Mouse (Mus musculus): Measurements from ENCODE around the gene Rnaset2b. TPM values are rescaled to one million over a fixed set of nuclear protein-coding genes. Genes with fewer than 3 reads are reported as not detected.
A peak's percentile ranks its signal among the peaks of the same experiment; 100 is the strongest.
"Not testable (repeated sequence)": the region's sequence is repeated elsewhere in the genome, so short reads cannot be mapped to it uniquely, and the experiment has no call there.

Gene Rnaset2b
- 74.7 and 79.9 TPM in 2 replicates for polyA plus RNA-seq (2011; ENCODE audit: insufficient read depth, insufficient read length, low read depth, missing spikeins)

DNA sequence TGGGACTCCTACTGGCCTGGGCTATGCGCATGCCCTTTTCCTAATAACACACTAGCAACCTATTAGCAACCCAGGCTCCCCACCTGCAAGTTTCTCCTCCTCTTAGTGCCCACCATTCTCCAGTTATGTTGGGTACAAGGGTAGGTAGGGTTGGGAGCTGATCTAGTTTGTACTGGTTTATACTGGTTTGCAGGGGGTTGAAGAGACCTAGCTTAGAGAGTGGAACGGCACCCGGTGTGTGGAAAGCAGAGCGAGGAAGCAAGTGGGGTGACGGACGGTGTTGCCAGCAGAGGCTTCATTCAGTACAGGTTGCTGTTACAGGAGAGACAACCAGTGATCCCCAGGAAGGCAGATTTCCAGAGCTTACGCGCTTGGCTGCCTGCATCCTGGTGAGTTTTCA lies at the start of gene Rnaset2b:
Gene Rnaset2b, plus strand, starts transcription at position 301 of the 400 bp plus-strand sequence.
- H3K27me3 ChIP-seq (ENCODE audit: control insufficient read depth, insufficient read depth, low read length, poor library complexity, severe bottlenecking); H3K9ac ChIP-seq (ENCODE audit: low read depth, poor library complexity, severe bottlenecking); H3K4me3 ChIP-seq (ENCODE audit: low read depth, low read length); H3K9me3 ChIP-seq (replicated peaks; ENCODE audit: control insufficient read depth, insufficient read depth, low read length, poor library complexity, severe bottlenecking); H3K4me1 ChIP-seq (ENCODE audit: control insufficient read depth, insufficient read depth, low read length); H3K36me3 ChIP-seq (ENCODE audit: control insufficient read depth, insufficient read depth, low read length, poor library complexity, severe bottlenecking); H3K27ac ChIP-seq (ENCODE audit: insufficient read depth, low read length): not testable (repeated sequence)

DNA sequence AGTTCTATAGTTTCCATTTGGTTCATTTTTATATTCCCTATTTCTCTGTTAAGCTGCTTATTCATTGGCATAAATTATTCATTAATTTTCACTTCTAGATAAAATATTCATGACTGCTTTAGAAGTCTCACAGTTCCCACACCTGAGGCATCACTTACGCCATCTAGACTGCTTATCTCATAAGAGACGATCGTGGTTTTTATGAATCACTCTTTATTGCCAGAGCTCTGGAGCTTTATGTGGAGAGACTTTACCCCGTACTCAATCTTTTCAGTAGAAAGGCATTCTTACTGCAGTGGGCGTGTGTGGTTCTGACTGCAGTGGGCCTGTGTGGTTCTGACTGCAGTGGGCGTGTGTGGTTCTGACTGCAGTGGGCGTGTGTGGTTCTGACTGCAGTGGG lies 38.8 kb upstream of the Rnaset2b start:
- not testable (repeated sequence) for H3K4me1 ChIP-seq (ENCODE audit: control insufficient read depth, insufficient read depth, low read length); H3K27me3 ChIP-seq (ENCODE audit: control insufficient read depth, insufficient read depth, low read length, poor library complexity, severe bottlenecking); H3K9ac ChIP-seq (ENCODE audit: low read depth, poor library complexity, severe bottlenecking); H3K27ac ChIP-seq (ENCODE audit: insufficient read depth, low read length); H3K36me3 ChIP-seq (ENCODE audit: control insufficient read depth, insufficient read depth, low read length, poor library complexity, severe bottlenecking); H3K9me3 ChIP-seq (replicated peaks; ENCODE audit: control insufficient read depth, insufficient read depth, low read length, poor library complexity, severe bottlenecking); H3K4me3 ChIP-seq (ENCODE audit: low read depth, low read length)

DNA sequence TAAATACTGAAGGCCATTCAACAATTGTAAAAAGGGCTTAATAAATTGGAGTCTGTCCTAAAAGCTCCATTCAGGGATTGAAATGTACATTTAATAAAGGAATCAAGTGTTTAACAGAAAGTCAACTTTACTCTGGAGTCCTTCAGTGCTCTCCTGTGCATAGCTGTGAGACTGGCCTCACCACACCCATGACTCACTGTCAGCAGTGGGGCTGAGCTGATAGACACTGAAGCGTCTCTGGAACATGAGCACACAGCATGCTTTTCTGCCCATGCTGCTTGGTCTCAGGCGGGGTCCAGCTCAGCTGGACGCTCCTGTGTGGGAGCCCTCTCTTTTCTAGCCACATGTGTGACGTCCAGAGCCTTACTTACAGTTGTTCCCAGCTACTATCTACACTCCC lies 27.9 kb upstream of the Rnaset2b start:
- not testable (repeated sequence) for H3K9ac ChIP-seq (ENCODE audit: low read depth, poor library complexity, severe bottlenecking); H3K4me3 ChIP-seq (ENCODE audit: low read depth, low read length); H3K4me1 ChIP-seq (ENCODE audit: control insufficient read depth, insufficient read depth, low read length); H3K27ac ChIP-seq (ENCODE audit: insufficient read depth, low read length); H3K9me3 ChIP-seq (replicated peaks; ENCODE audit: control insufficient read depth, insufficient read depth, low read length, poor library complexity, severe bottlenecking); H3K27me3 ChIP-seq (ENCODE audit: control insufficient read depth, insufficient read depth, low read length, poor library complexity, severe bottlenecking); H3K36me3 ChIP-seq (ENCODE audit: control insufficient read depth, insufficient read depth, low read length, poor library complexity, severe bottlenecking)

DNA sequence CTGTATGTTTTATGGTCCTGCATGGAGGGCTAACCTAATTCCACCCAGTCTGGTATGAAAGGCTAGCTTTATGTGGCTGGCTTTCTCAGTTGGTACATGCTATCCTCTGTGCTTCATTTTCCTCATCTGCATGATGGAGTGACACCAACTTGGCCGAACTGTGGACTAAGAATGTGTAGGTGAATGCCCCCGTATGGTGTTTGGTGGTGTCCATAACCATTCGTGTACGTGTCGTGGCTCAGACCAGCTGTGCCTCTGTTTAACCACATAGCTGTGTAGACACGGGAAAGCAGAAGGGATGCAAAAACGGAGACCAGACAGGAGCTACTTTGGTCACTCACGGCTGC lies 22.8 kb upstream of the Rnaset2b start:
- not testable (repeated sequence) for H3K4me3 ChIP-seq (ENCODE audit: low read depth, low read length); H3K9me3 ChIP-seq (replicated peaks; ENCODE audit: control insufficient read depth, insufficient read depth, low read length, poor library complexity, severe bottlenecking); H3K4me1 ChIP-seq (ENCODE audit: control insufficient read depth, insufficient read depth, low read length)

GRCm38 (mm10) chr17:6947984-6948768 lies 22.3 kb upstream of the Rnaset2b start, which contains the start of gene Rsph3b:
Rsph3b (minus strand) TSS chr17:6948682.
- not testable (repeated sequence) for H3K4me1 ChIP-seq (ENCODE audit: control insufficient read depth, insufficient read depth, low read length); H3K9me3 ChIP-seq (replicated peaks; ENCODE audit: control insufficient read depth, insufficient read depth, low read length, poor library complexity, severe bottlenecking); H3K36me3 ChIP-seq (ENCODE audit: control insufficient read depth, insufficient read depth, low read length, poor library complexity, severe bottlenecking); H3K27me3 ChIP-seq (ENCODE audit: control insufficient read depth, insufficient read depth, low read length, poor library complexity, severe bottlenecking)
- Histone ChIP-seq H3K27ac (ENCODE audit: insufficient read depth, low read length) (peak within 1 kb of the TSS; percentile 54), H3K9ac (ENCODE audit: low read depth, poor library complexity, severe bottlenecking) (peak within 1 kb of the TSS; percentile 69), H3K4me3 (ENCODE audit: low read depth, low read length) (peak within 1 kb of the TSS; percentile 80)

More for the DNA sequence above, 22.8 kb upstream of the Rnaset2b start:
- H3K27me3 ChIP-seq (ENCODE audit: control insufficient read depth, insufficient read depth, low read length, poor library complexity, severe bottlenecking); H3K36me3 ChIP-seq (ENCODE audit: control insufficient read depth, insufficient read depth, low read length, poor library complexity, severe bottlenecking); H3K9ac ChIP-seq (ENCODE audit: low read depth, poor library complexity, severe bottlenecking); H3K27ac ChIP-seq (ENCODE audit: insufficient read depth, low read length): not testable (repeated sequence)

DNA sequence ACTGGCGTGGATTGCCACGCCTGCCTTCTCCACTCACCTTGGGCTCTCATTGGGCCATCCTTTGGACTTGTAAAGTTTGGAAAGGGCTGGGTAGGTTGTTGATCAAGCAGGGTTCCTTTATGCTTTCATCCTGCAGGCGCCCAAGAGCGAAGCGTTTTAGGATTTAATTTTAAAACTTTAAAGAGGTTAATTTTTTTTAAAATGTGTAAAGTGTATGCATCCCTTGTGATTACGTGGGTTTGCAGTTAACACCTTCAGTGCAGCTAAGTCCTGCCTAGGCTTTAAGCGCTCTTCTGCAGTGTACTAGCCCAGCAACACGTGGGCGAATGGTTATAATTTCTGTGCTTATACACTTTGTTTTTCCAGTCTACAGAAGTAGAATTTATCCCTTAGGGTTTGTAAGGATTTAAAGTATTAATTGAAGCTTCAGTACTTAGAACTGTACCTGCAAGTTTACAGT lies 21.6 kb upstream of the Rnaset2b start:
- Histone ChIP-seq H3K27ac (ENCODE audit: insufficient read depth, low read length) (peak overlapping the region; percentile 54), H3K4me3 (ENCODE audit: low read depth, low read length) (peak overlapping the region; percentile 80), H3K9ac (ENCODE audit: low read depth, poor library complexity, severe bottlenecking) (peak overlapping the region; percentile 69)
- not testable (repeated sequence) for H3K27me3 ChIP-seq (ENCODE audit: control insufficient read depth, insufficient read depth, low read length, poor library complexity, severe bottlenecking); H3K36me3 ChIP-seq (ENCODE audit: control insufficient read depth, insufficient read depth, low read length, poor library complexity, severe bottlenecking); H3K4me1 ChIP-seq (ENCODE audit: control insufficient read depth, insufficient read depth, low read length); H3K9me3 ChIP-seq (replicated peaks; ENCODE audit: control insufficient read depth, insufficient read depth, low read length, poor library complexity, severe bottlenecking)

DNA sequence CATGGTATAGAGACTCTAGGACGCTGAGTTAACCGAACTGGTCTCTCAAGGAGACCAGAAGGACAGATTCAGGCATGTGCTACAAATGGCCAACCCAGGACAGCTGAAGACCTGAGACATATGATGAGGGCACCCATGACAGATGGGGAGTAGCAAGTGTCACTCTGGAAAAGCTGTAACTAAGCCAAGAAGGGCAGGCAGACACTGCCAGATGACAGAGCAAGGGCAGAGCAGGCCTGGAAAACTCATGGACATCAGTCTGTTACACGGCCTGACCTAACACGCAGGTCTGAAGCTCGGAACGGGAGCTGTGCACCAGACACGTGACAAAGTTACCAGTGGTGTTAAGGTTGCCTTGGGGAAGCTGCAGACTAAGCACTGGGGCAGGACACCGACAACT lies 11.6 kb upstream of the Rnaset2b start:
- not testable (repeated sequence) for H3K27me3 ChIP-seq (ENCODE audit: control insufficient read depth, insufficient read depth, low read length, poor library complexity, severe bottlenecking); H3K4me1 ChIP-seq (ENCODE audit: control insufficient read depth, insufficient read depth, low read length); H3K36me3 ChIP-seq (ENCODE audit: control insufficient read depth, insufficient read depth, low read length, poor library complexity, severe bottlenecking); H3K4me3 ChIP-seq (ENCODE audit: low read depth, low read length); H3K27ac ChIP-seq (ENCODE audit: insufficient read depth, low read length); H3K9ac ChIP-seq (ENCODE audit: low read depth, poor library complexity, severe bottlenecking); H3K9me3 ChIP-seq (replicated peaks; ENCODE audit: control insufficient read depth, insufficient read depth, low read length, poor library complexity, severe bottlenecking)

DNA sequence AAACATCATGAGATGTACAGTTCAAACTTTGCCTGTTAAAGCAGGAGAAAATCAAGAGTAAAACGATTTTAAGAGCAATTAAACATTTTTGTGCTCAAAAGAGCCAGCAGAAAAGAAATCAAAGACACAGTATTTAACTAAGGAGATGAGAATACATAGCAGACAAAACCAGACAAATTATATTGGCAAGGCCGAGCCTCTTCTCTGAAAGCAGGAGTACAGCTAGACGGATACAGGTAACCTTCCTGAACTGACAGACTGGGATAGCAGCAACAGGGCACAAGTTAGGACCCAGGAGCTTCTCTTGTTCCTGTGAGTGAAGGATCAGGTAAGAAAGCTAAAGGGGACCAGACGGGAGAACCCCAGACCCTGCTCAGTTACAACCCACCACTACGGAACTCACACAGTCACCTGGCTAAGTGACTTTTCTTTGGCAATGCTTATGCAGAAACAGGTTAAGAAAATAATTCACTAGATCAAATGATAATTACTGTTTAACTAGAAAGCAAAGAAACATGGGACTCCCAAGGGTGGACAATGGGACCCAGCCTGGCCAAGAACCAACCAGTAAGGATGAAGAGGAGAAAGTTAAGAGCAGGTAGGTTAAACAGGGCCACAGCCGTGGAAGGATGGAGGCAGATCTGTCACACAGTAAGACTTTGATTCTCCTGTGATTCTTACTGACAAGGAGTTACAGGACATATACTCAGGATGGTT lies 10.7 kb upstream of the Rnaset2b start:
- not testable (repeated sequence) for H3K27me3 ChIP-seq (ENCODE audit: control insufficient read depth, insufficient read depth, low read length, poor library complexity, severe bottlenecking); H3K27ac ChIP-seq (ENCODE audit: insufficient read depth, low read length); H3K36me3 ChIP-seq (ENCODE audit: control insufficient read depth, insufficient read depth, low read length, poor library complexity, severe bottlenecking); H3K4me1 ChIP-seq (ENCODE audit: control insufficient read depth, insufficient read depth, low read length); H3K9me3 ChIP-seq (replicated peaks; ENCODE audit: control insufficient read depth, insufficient read depth, low read length, poor library complexity, severe bottlenecking)
- peak overlapping the region; percentile 99 for H3K9ac ChIP-seq (ENCODE audit: low read depth, poor library complexity, severe bottlenecking)
- H3K4me3 ChIP-seq (ENCODE audit: low read depth, low read length), result peak overlapping the region; percentile 58

DNA sequence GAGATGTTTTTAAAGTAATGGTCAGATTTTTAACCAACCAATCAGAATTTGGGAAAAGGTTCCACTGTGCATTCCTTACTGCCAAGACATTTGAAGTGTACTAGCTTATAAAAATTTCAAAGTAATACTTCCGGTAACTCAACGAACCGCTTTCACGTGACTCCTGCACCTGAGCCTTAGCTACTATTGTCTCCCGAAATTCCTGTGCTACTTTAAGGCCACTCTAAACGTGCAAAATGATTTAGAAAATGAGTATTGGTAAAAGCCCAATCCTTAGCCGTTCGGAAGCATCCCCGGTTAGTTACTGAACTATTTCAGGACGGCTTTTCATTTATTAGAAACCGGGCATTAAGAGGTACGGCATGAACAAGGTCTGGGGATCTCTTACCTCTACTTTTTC lies 10.1 kb upstream of the Rnaset2b start:
- H3K9me3 ChIP-seq (replicated peaks; ENCODE audit: control insufficient read depth, insufficient read depth, low read length, poor library complexity, severe bottlenecking); H3K36me3 ChIP-seq (ENCODE audit: control insufficient read depth, insufficient read depth, low read length, poor library complexity, severe bottlenecking); H3K27ac ChIP-seq (ENCODE audit: insufficient read depth, low read length); H3K4me1 ChIP-seq (ENCODE audit: control insufficient read depth, insufficient read depth, low read length); H3K27me3 ChIP-seq (ENCODE audit: control insufficient read depth, insufficient read depth, low read length, poor library complexity, severe bottlenecking): not testable (repeated sequence)
- Histone ChIP-seq H3K4me3 (ENCODE audit: low read depth, low read length) (peak overlapping the region; percentile 60), H3K9ac (ENCODE audit: low read depth, poor library complexity, severe bottlenecking) (peak overlapping the region; percentile 99)

Data from ES-Bruce4 (cell line).